Mouse (Mus musculus) liver, adult 2 months (tissue): ENCODE measurements around the gene Gucy2c. TPM values are rescaled to one million over a fixed set of nuclear protein-coding genes. Genes with fewer than 3 reads are reported as not detected.

ENCODE experiments used
- DNase-seq: peaks from one replicate; pipeline ENCODE4 v3.0.0-alpha.2; 2011; ENCODE audit warnings: low read depth, low spot score; ENCODE audit errors: extremely low read depth
- H3K27ac ChIP-seq: fragments of 200-500 bp; replicated peaks from 2 replicates; pipeline ENCODE4 v1.5.1; 2012; ENCODE audit warnings: low read depth, mild to moderate bottlenecking, control low read depth, inconsistent platforms, low read length; ENCODE audit not compliant: insufficient read depth
- H3K27me3 ChIP-seq: fragments of 200-500 bp; 2 replicates; pipeline ENCODE4 v1.6.1; 2012; ENCODE audit warnings: mild to moderate bottlenecking, moderate library complexity, low read length, inconsistent platforms; ENCODE audit not compliant: control insufficient read depth, insufficient read depth
- H3K36me3 ChIP-seq: fragments of 200-500 bp; 2 replicates; pipeline ENCODE4 v1.6.1; 2012; ENCODE audit warnings: low read length, inconsistent platforms; ENCODE audit not compliant: control insufficient read depth, insufficient read depth
- H3K4me1 ChIP-seq: fragments of 200-500 bp; 2 replicates; pipeline ENCODE4 v1.6.1; 2011; ENCODE audit warnings: low read length; ENCODE audit not compliant: control insufficient read depth, insufficient read depth
- H3K4me3 ChIP-seq: fragments of 200-500 bp; 2 replicates; pipeline ENCODE4 v1.5.1; 2011; ENCODE audit warnings: low read depth, mild to moderate bottlenecking, control low read depth, low read length, moderate library complexity; ENCODE audit not compliant: insufficient read depth
- H3K79me2 ChIP-seq: fragments of 200-500 bp; 2 replicates; pipeline ENCODE4 v1.6.1; 2012; ENCODE audit warnings: inconsistent platforms, mild to moderate bottlenecking, low read length, moderate library complexity; ENCODE audit not compliant: control insufficient read depth, insufficient read depth
- H3K9ac ChIP-seq: fragments of 200-500 bp; 2 replicates; pipeline ENCODE4 v1.6.1; 2012; ENCODE audit warnings: low read depth, mild to moderate bottlenecking, control low read depth, inconsistent platforms, low read length
- CTCF ChIP-seq: fragments of 200-500 bp; IDR thresholded peaks from 2 replicates; pipeline ENCODE4 v1.5.1; 2011; ENCODE audit warnings: low read depth, low read length, control low read depth
- POLR2A ChIP-seq: fragments of 200-500 bp; IDR thresholded peaks from 2 replicates; pipeline ENCODE4 v1.6.1; 2011; ENCODE audit warnings: low read length, control low read depth; ENCODE audit not compliant: insufficient read depth; ENCODE audit errors: extremely low read depth
- WGBS: fragments of 180-500 bp; shearing (Covaris S2); methylation state at CpG from one replicate; pipeline ENCODE4 v1.1.7; 2018; 5-methylcytosine and 5-hydroxymethylcytosine counted together
- polyA plus RNA-seq: library from polyadenylated mRNA; depleted of rRNA; stranded (reverse); fragments of >200 nt; gene quantifications from 2 replicates; pipeline ENCODE4 v1.2.3, GENCODE M21; 2012
- total RNA-seq: library from RNA; depleted of rRNA; stranded (reverse); fragments of >200 nt; gene quantifications from 2 replicates; pipeline ENCODE4 v1.2.3, GENCODE M21; 2014

Gene Gucy2c
- total and polyA plus RNA-seq, 2 experiments: 0.55 to 0.56 TPM

DNA sequence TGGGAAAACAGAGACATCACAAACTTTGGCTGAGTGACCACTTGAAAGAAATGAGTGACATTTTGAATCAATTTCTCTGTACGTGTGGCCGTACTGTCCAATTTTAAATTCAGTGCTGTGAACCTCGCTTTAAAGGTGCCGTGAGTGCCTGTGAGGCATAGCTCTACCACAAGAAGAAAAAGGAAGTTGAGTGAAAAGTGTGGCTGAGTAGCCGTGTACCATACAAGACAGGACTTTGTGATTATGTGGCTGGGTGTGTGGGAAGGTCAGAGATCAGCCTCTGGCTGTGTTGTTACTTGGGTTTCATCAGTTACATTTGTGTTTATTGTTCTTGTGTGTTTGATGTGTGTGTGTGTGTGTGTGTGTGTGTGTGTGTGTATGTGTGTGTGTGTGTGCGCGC lies 59.0 kb downstream of the Gucy2c start:
- H3K4me3 ChIP-seq: no peak overlapping the region
- H3K36me3 ChIP-seq: no peaks in the 10 kb centered on the region
- TF ChIP-seq CTCF (no peak), POLR2A (no peak)

DNA sequence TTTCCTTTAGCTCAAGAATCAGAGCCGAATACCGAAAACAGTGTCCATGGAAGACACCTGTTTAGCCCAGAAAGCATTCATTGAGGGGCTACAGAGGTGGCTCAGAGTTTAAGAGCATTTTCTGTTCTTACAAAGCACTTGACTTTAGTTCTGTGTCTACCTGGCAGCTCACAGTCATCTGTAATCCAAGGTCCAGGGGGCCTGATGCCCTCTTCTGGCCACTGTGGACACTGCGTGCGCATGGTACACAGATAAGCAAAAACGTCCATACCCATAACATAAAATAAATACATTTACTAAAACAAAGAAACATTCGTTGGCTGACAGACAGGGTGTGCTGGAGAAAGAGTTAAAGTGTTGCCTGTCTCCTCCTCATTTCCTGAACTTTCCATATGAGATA lies 59.6 kb downstream of the Gucy2c start:
- no peak overlapping the region for H3K9ac ChIP-seq
- no peaks in the 10 kb centered on the region for H3K36me3 ChIP-seq
- H3K27me3 ChIP-seq: no peaks in the 10 kb centered on the region
- no peak for TF ChIP-seq POLR2A
- TF ChIP-seq CTCF: peak; percentile 91
- H3K79me2 ChIP-seq: no peaks in the 10 kb centered on the region
- no peak overlapping the region for H3K27ac ChIP-seq
- 53% methylated on average over 6 of the region's 6 CpGs for WGBS
- no peak overlapping the region for H3K4me3 ChIP-seq
- no peaks in the 10 kb centered on the region for H3K4me1 ChIP-seq
- peak; percentile 34 for DNase-seq

More for the DNA sequence above, 59.0 kb downstream of the Gucy2c start:
- no peaks in the 10 kb centered on the region for H3K79me2 ChIP-seq
- no peak for DNase-seq
- H3K27me3 ChIP-seq: no peaks in the 10 kb centered on the region
- no peaks in the 10 kb centered on the region for H3K4me1 ChIP-seq
- 88% methylated on average over 7 of the region's 7 CpGs for WGBS
- H3K9ac ChIP-seq: no peak overlapping the region
- no peak overlapping the region for H3K27ac ChIP-seq

DNA sequence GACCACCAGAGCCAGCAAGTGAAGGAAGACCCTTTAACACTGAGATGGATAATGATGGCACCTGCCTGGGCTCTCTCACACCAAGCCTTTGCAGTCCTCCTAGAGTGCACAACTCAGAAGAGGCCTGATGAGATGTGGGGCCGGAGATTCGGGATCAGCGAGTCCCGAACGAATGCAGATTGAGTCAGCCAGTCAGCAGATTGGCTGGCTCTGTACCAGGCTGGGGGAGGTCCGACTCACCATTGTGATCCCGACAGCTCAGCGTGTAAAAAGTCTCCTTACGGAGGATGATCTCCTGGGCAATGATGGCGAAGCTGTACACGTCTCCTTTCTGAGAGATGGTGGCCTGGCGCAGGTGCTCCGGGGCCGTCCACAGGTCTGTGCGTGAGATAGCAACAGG lies 61.1 kb downstream of the Gucy2c start:
- H3K27me3 ChIP-seq: no peaks in the 10 kb centered on the region
- H3K9ac ChIP-seq: no peak overlapping the region
- H3K4me1 ChIP-seq: no peaks in the 10 kb centered on the region
- H3K27ac ChIP-seq: no peak overlapping the region
- TF ChIP-seq CTCF (no peak), POLR2A (no peak)
- no peaks in the 10 kb centered on the region for H3K36me3 ChIP-seq
- 91% methylated on average over 15 of the region's 15 CpGs for WGBS
- DNase-seq: no peak
- no peaks in the 10 kb centered on the region for H3K79me2 ChIP-seq
- no peak overlapping the region for H3K4me3 ChIP-seq

DNA sequence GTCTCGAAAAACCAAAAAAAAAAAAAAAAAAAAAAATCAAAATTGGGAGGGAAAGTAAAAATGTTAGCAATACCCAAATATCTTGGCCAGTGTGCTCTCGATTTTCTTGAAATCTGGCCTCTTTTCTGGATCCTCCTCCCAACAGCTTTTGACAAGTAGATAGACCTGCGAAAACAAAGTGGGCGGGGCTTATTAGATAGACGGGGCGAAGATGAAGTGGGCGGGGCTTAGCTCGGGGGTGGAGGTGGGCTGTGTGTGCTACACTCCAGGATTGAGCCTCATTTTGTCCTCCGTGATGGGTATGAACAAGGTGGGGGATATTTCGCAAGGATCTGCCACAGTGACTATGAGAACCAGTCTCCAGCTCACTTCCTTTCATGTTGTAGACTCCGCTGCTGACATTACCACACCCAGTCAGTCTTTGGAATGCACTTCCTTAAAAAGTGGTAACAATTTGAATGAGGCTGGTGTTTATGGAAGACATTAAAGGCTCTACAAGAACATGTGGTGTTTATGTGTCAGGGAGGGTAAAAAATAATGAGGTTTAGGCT lies 65.6 kb downstream of the Gucy2c start:
- Histone ChIP-seq H3K9ac (no peak overlapping the region), H3K36me3 (no peaks in the 10 kb centered on the region), H3K27me3 (no peaks in the 10 kb centered on the region), H3K79me2 (no peaks in the 10 kb centered on the region), H3K27ac (no peak overlapping the region), H3K4me1 (no peaks in the 10 kb centered on the region), H3K4me3 (no peak overlapping the region)
- 77% methylated on average over 11 of the region's 11 CpGs for WGBS
- TF ChIP-seq CTCF: no peak
- no peak for TF ChIP-seq POLR2A
- DNase-seq: no peak

DNA sequence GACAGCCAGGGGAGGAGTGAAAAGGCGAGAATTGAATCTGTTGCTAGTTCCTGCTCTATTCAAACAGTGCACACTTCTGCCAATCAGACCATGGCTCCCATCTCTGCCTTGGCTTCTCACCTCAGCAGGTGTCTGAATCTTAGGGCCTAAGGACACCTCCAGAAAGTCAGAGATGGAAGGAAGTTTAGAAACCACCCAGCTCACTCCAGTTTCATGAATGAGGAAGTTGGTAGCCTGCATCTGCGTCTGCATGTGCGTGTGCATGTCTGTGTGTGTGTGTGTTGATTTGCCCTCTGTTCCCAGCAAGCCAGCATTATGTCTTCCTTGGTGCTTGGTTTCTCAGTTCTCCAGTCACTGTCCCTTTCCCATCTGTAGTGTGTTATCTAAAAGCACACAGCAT lies 67.5 kb downstream of the Gucy2c start:
- Histone ChIP-seq H3K36me3 (no peaks in the 10 kb centered on the region), H3K9ac (no peak overlapping the region), H3K27ac (no peak overlapping the region), H3K4me1 (no peaks in the 10 kb centered on the region), H3K4me3 (no peak overlapping the region), H3K27me3 (no peaks in the 10 kb centered on the region), H3K79me2 (no peaks in the 10 kb centered on the region)
- DNase-seq: no peak
- WGBS: 81% methylated on average over 3 of the region's 3 CpGs
- TF ChIP-seq POLR2A (no peak), CTCF (no peak)

DNA sequence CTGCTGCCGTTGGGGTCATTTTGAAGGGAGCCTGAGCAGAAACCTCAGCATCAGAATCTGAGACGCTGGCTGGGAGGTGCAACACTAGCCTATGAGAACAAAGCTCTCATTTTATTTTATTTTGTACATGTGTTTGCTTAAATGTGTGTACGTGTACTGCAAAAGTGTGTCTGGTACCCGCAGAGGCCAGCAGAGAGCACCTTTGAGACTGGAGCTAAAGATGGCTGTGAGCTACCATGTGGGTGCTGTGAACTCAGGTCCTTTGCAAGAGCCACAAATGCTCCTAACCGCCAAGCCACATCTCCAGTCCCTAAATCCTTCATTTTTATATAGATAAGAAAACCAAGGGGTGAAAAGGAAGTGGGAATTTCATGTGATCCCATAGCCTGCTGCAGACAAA lies 71.2 kb downstream of the Gucy2c start:
- no peak overlapping the region for H3K27ac ChIP-seq
- TF ChIP-seq POLR2A: no peak
- H3K4me1 ChIP-seq: no peaks in the 10 kb centered on the region
- no peaks in the 10 kb centered on the region for H3K27me3 ChIP-seq
- DNase-seq: no peak
- no peak overlapping the region for H3K4me3 ChIP-seq
- 87% methylated on average over 5 of the region's 5 CpGs for WGBS
- no peak overlapping the region for H3K9ac ChIP-seq
- no peaks in the 10 kb centered on the region for H3K36me3 ChIP-seq
- no peaks in the 10 kb centered on the region for H3K79me2 ChIP-seq
